Mouse (Mus musculus): ENCODE results near the gene Derl3. TPM values are rescaled to one million over a fixed set of nuclear protein-coding genes. Genes with fewer than 3 reads are reported as not detected.

The Derl3 gene
- polyA plus RNA-seq, 1 experiment from 2014 or later = 3.9 TPM

DNA sequence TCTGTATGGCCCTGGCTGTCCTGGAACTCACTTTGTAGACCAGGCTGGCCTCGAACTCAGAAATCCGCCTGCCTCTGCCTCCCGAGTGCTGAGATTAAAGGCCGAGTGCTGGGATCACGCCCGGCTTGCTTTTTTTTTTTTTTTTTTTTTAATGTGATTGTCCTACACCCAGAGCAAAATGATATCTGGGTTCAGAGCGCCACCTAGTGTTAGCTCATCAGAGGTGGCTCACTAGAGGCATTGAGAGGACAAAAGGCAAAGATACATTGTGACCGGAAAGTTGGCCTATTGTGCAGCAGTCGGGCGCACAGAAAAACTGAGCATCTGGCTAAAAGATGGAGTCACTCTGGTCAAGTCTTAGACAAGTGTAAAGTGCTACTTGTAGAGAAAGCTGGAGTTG lies 39.8 kb upstream of the Derl3 start:
- peak; percentile 88 for DNase-seq (ENCODE audit: low spot score)
- no peak overlapping the region for H3K27ac ChIP-seq (replicated peaks; ENCODE audit: low read depth, low read length)
- no peak for ATAC-seq (ENCODE audit: insufficient number of reproducible peaks, low FRiP score, low TSS enrichment, low read depth)
- no peak overlapping the region for H3K4me2 ChIP-seq (ENCODE audit: low read depth, severe bottlenecking)
- no peaks in the 10 kb centered on the region for H3K9me3 ChIP-seq (ENCODE audit: control insufficient read depth, low read length)
- no peak overlapping the region for H3K9ac ChIP-seq (ENCODE audit: low read length)
- no peaks in the 10 kb centered on the region for H3K27me3 ChIP-seq (ENCODE audit: control insufficient read depth, insufficient read depth, low read length)
- H3K36me3 ChIP-seq (ENCODE audit: control insufficient read depth, insufficient read depth, low read length) = peaks cover 3% of the 10 kb centered on the region; the same call in 1 of the 2 replicates
- peaks cover 4% of the 10 kb centered on the region; the same call in 1 of the 2 replicates for H3K4me1 ChIP-seq (ENCODE audit: control insufficient read depth, insufficient read depth, low read length)
- H3K4me3 ChIP-seq (ENCODE audit: low read depth, low read length) = no peak overlapping the region
- 40% methylated on average over 10 of the region's 10 CpGs for WGBS

DNA sequence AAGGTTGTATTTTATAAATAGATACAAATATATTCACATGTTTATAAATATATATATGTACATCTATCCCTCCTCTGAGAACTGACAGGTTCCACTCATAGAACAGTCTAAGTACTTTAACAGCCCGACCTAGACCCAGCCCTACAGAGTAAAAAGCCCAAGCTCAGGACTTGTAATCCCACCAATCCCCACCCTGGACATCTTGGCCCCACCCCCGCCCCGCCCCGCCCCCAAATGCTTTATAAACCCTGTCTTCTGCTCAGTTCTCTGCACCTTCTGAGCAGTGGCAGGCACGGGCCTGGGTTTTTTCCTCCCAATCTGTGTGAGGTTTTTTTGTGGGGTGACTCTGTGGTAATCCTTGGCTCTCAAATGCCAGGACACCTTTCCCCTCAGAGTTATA lies 39.1 kb upstream of the Derl3 start:
- WGBS = 52% methylated on average over 5 of the region's 5 CpGs
- DNase-seq (ENCODE audit: low spot score) = no peak
- Histone ChIP-seq H3K4me3 (ENCODE audit: low read depth, low read length) (no peak overlapping the region), H3K36me3 (ENCODE audit: control insufficient read depth, insufficient read depth, low read length) (peaks cover 3% of the 10 kb centered on the region; the same call in 1 of the 2 replicates), H3K9me3 (ENCODE audit: control insufficient read depth, low read length) (no peaks in the 10 kb centered on the region), H3K27ac (replicated peaks; ENCODE audit: low read depth, low read length) (no peak overlapping the region), H3K27me3 (ENCODE audit: control insufficient read depth, insufficient read depth, low read length) (no peaks in the 10 kb centered on the region), H3K9ac (ENCODE audit: low read length) (no peak overlapping the region), H3K4me2 (ENCODE audit: low read depth, severe bottlenecking) (no peak overlapping the region), H3K4me1 (ENCODE audit: control insufficient read depth, insufficient read depth, low read length) (peaks cover 5% of the 10 kb centered on the region; the same call in 1 of the 2 replicates)
- no peak for ATAC-seq (ENCODE audit: insufficient number of reproducible peaks, low FRiP score, low TSS enrichment, low read depth)

DNA sequence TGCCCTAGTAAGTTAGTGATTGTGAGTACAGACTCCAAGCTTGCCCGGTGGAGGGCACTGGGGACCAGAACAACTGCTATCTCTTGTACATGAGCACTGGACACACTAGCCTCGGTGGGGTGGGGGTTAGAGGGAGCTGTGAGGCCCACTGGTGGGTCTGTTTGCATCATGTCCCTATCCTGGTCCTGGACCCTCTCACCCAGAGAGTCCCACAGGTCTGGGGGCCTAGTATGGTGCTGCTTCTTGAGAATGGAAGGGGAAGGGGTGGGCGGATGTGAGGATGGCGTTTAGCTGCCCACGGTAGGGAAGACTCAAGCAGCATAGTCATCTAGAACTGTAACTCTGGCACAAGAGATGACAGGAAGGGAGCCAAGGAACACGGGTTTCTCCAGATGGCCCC lies 38.4 kb upstream of the Derl3 start:
- no peak overlapping the region for H3K9ac ChIP-seq (ENCODE audit: low read length)
- H3K27me3 ChIP-seq (ENCODE audit: control insufficient read depth, insufficient read depth, low read length) = no peaks in the 10 kb centered on the region
- no peak overlapping the region for H3K27ac ChIP-seq (replicated peaks; ENCODE audit: low read depth, low read length)
- peaks cover 5% of the 10 kb centered on the region; the same call in 1 of the 2 replicates for H3K4me1 ChIP-seq (ENCODE audit: control insufficient read depth, insufficient read depth, low read length)
- peaks cover 3% of the 10 kb centered on the region; the same call in 1 of the 2 replicates for H3K36me3 ChIP-seq (ENCODE audit: control insufficient read depth, insufficient read depth, low read length)
- no peak for ATAC-seq (ENCODE audit: insufficient number of reproducible peaks, low FRiP score, low TSS enrichment, low read depth)
- WGBS = 84% methylated on average over 6 of the region's 6 CpGs
- DNase-seq (ENCODE audit: low spot score) = no peak
- no peak overlapping the region for H3K4me3 ChIP-seq (ENCODE audit: low read depth, low read length)
- no peak overlapping the region for H3K4me2 ChIP-seq (ENCODE audit: low read depth, severe bottlenecking)
- no peaks in the 10 kb centered on the region for H3K9me3 ChIP-seq (ENCODE audit: control insufficient read depth, low read length)

DNA sequence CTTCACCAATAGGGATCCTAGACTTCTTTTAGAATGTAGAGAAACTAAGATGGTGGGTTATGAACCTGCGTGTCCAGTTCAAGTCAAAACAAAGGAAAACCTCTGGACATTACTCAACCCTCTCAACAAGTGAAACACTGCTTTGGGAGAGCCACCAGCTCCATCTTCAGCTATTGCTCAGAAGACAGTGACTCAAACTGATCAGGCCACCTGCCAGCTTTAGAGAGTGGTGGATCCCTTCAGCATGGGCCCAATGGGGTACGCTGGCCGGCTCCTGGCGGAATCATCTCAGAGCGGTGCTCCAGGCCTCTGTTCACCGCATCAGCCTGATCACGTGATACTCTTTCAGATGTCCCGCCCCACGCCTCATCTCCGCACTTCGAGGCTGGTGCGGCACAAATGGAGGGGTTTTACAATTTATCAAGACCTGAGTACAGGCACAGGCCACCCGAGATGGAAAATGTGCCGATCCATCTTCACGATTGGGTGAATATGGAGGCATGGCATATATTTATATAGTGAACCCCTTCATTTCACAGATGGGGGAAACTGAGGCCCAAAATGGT lies 37.7 kb upstream of the Derl3 start:
- H3K4me1 ChIP-seq (ENCODE audit: control insufficient read depth, insufficient read depth, low read length) = peaks cover 5% of the 10 kb centered on the region; the same call in 1 of the 2 replicates
- no peak overlapping the region for H3K9ac ChIP-seq (ENCODE audit: low read length)
- peaks cover 3% of the 10 kb centered on the region; the same call in 1 of the 2 replicates for H3K36me3 ChIP-seq (ENCODE audit: control insufficient read depth, insufficient read depth, low read length)
- WGBS = 91% methylated on average over 15 of the region's 15 CpGs
- no peak overlapping the region for H3K4me2 ChIP-seq (ENCODE audit: low read depth, severe bottlenecking)
- no peaks in the 10 kb centered on the region for H3K9me3 ChIP-seq (ENCODE audit: control insufficient read depth, low read length)
- no peak for DNase-seq (ENCODE audit: low spot score)
- no peak for ATAC-seq (ENCODE audit: insufficient number of reproducible peaks, low FRiP score, low TSS enrichment, low read depth)
- H3K27ac ChIP-seq (replicated peaks; ENCODE audit: low read depth, low read length) = no peak overlapping the region
- H3K27me3 ChIP-seq (ENCODE audit: control insufficient read depth, insufficient read depth, low read length) = no peaks in the 10 kb centered on the region
- H3K4me3 ChIP-seq (ENCODE audit: low read depth, low read length) = no peak overlapping the region

DNA sequence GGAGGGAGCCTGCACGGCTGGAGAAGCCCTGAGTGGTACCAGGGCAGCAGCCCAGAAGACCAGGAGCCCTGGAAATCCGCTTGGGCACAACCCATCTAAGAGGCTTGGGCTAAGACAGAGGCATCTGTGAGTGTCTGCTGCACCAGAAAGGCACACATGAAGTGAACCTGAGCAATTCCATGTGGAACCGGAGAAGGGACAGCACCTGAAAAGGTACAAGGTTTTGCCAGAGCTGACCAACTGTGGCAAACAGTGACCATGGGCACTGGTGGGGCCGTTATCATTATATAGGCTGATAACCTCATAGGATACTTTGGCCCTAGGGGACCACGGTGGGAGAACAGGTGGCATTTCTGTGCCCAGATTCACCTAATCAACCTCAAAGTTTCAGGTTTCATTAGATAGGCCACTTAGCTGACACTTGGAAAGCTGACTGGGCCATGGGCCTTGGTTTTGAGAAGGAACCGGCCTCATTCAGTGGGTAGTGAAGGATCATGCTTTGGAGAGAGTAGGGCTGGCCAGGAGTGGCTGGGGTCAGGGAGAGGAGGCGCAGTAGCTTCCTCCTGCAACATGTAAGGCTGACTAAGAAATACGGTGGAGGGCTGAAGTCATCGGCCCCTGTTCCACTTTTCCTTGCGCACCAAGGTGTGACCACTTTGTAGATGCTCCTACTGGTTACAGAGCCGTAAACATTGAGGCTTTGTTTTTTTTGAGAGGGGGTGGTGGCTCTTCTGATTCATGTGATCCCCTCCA lies 36.9 kb upstream of the Derl3 start:
- Histone ChIP-seq H3K4me3 (ENCODE audit: low read depth, low read length) (no peak overlapping the region), H3K27ac (replicated peaks; ENCODE audit: low read depth, low read length) (no peak overlapping the region), H3K9ac (ENCODE audit: low read length) (no peak overlapping the region), H3K27me3 (ENCODE audit: control insufficient read depth, insufficient read depth, low read length) (no peaks in the 10 kb centered on the region), H3K36me3 (ENCODE audit: control insufficient read depth, insufficient read depth, low read length) (peaks cover 3% of the 10 kb centered on the region; the same call in 1 of the 2 replicates), H3K4me2 (ENCODE audit: low read depth, severe bottlenecking) (no peak overlapping the region), H3K9me3 (ENCODE audit: control insufficient read depth, low read length) (no peaks in the 10 kb centered on the region), H3K4me1 (ENCODE audit: control insufficient read depth, insufficient read depth, low read length) (peaks cover 5% of the 10 kb centered on the region; the same call in 1 of the 2 replicates)
- DNase-seq (ENCODE audit: low spot score) (no peak), ATAC-seq (ENCODE audit: insufficient number of reproducible peaks, low FRiP score, low TSS enrichment, low read depth) (no peak)
- WGBS = 80% methylated on average over 11 of the region's 11 CpGs

DNA sequence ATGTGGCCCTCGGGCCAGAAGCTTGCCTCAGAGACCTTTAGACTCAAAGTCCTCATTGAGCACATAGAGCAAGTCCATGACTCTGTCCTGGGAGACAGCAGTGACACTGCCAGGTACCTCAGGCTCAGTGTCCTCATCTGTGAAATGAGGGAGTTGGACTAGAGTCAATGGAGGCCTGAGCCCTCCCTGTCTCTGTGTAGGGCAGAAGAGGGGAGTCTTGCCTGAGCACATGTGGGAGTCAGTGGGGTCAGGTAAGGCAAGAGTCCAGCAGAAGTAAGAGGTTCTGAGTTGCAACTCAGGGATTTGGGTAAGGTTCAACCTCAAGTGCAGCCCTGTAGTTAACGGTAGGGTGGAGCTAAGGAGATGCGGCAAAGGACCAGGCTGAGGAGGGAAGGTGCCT lies 36.2 kb upstream of the Derl3 start:
- H3K27me3 ChIP-seq (ENCODE audit: control insufficient read depth, insufficient read depth, low read length) = no peaks in the 10 kb centered on the region
- H3K27ac ChIP-seq (replicated peaks; ENCODE audit: low read depth, low read length) = no peak overlapping the region
- no peak overlapping the region for H3K9ac ChIP-seq (ENCODE audit: low read length)
- ATAC-seq (ENCODE audit: insufficient number of reproducible peaks, low FRiP score, low TSS enrichment, low read depth) = no peak
- no peak for DNase-seq (ENCODE audit: low spot score)
- H3K36me3 ChIP-seq (ENCODE audit: control insufficient read depth, insufficient read depth, low read length) = peaks cover 3% of the 10 kb centered on the region; the same call in 1 of the 2 replicates
- H3K4me2 ChIP-seq (ENCODE audit: low read depth, severe bottlenecking) = no peak overlapping the region
- no peaks in the 10 kb centered on the region for H3K9me3 ChIP-seq (ENCODE audit: control insufficient read depth, low read length)
- no peak overlapping the region for H3K4me3 ChIP-seq (ENCODE audit: low read depth, low read length)
- H3K4me1 ChIP-seq (ENCODE audit: control insufficient read depth, insufficient read depth, low read length) = peaks cover 5% of the 10 kb centered on the region; the same call in 1 of the 2 replicates
- WGBS = 85% methylated on average over 3 of the region's 3 CpGs

DNA sequence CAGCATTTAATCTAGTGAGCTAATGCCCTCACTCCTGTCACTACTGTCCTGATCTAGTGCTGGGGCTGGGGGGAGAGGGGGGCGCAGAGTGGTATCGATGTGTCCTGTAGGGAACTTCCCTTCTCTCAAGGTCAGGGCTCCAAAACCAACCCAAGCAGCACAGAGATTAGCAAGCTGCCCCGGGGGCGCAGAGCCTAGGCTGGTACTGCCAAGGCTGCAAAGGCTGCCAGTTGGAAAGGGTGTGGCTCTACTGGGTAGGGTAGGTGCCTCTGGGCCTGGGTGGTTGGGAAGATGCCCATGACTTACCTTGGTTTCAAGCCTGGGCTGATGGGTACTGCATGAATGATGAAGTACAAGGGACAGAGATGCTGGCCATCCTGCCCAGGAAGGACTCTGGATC lies 35.6 kb upstream of the Derl3 start:
- H3K4me1 ChIP-seq (ENCODE audit: control insufficient read depth, insufficient read depth, low read length) = peaks cover 5% of the 10 kb centered on the region; the same call in 1 of the 2 replicates
- DNase-seq (ENCODE audit: low spot score) (no peak), ATAC-seq (ENCODE audit: insufficient number of reproducible peaks, low FRiP score, low TSS enrichment, low read depth) (no peak)
- H3K4me3 ChIP-seq (ENCODE audit: low read depth, low read length) = no peak overlapping the region
- H3K36me3 ChIP-seq (ENCODE audit: control insufficient read depth, insufficient read depth, low read length) = peaks cover 3% of the 10 kb centered on the region; the same call in 1 of the 2 replicates
- H3K9me3 ChIP-seq (ENCODE audit: control insufficient read depth, low read length) = no peaks in the 10 kb centered on the region
- H3K27ac ChIP-seq (replicated peaks; ENCODE audit: low read depth, low read length) = no peak overlapping the region
- no peaks in the 10 kb centered on the region for H3K27me3 ChIP-seq (ENCODE audit: control insufficient read depth, insufficient read depth, low read length)
- WGBS = 89% methylated on average over 4 of the region's 4 CpGs
- no peak overlapping the region for H3K9ac ChIP-seq (ENCODE audit: low read length)
- H3K4me2 ChIP-seq (ENCODE audit: low read depth, severe bottlenecking) = 0 out of 2 replicates have a peak overlapping the region, but pooled peaks have one; percentile 4

DNA sequence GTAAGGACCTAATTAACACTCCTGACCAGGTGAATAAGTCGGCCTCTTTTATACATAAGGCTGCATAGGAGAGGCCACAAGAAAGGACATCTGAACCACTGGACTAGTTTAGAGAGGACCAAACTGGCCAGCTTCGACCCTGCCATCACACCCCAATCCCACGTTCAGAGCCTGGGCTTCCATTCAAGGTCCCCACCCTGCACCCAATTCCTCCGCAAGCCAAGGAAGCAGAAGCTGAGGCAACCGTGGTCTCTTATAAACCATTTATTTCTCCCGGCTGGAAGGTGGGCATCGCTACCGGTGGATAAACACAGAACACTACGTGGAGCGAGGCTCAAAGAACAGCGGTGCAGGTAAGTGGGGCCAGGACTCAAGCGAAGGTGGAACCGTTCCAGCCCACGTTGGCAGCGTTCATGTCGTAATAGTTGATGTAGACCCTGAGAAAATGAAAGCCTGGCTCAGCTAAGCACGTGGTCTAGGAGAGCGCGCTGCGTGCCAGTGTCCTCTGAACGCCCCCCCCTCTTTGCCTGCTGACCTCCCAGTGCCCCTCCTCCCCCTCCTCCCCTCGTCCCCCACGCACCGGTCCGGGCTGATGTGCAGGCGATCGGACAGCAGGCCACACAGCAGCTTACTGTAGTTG lies 34.0 kb upstream of the Derl3 start:
- Histone ChIP-seq H3K4me1 (ENCODE audit: control insufficient read depth, insufficient read depth, low read length) (peaks cover 5% of the 10 kb centered on the region; the same call in 1 of the 2 replicates), H3K4me2 (ENCODE audit: low read depth, severe bottlenecking) (peak overlapping the region; percentile 51), H3K9ac (ENCODE audit: low read length) (peak overlapping the region; percentile 90), H3K36me3 (ENCODE audit: control insufficient read depth, insufficient read depth, low read length) (peaks cover 3% of the 10 kb centered on the region; the same call in 1 of the 2 replicates), H3K4me3 (ENCODE audit: low read depth, low read length) (peak overlapping the region; percentile 70), H3K27me3 (ENCODE audit: control insufficient read depth, insufficient read depth, low read length) (no peaks in the 10 kb centered on the region), H3K27ac (replicated peaks; ENCODE audit: low read depth, low read length) (no peak overlapping the region; the same call in 1 of the 2 replicates), H3K9me3 (ENCODE audit: control insufficient read depth, low read length) (no peaks in the 10 kb centered on the region)
- peak; percentile 77 for DNase-seq (ENCODE audit: low spot score)
- WGBS = 2% methylated on average over 25 of the region's 27 CpGs
- ATAC-seq (ENCODE audit: insufficient number of reproducible peaks, low FRiP score, low TSS enrichment, low read depth) = peak; percentile 61

All from limb, embryonic 11.5 days (tissue).